Mouse (Mus musculus): Measurements from ENCODE around the gene Stpg3.

DNA sequence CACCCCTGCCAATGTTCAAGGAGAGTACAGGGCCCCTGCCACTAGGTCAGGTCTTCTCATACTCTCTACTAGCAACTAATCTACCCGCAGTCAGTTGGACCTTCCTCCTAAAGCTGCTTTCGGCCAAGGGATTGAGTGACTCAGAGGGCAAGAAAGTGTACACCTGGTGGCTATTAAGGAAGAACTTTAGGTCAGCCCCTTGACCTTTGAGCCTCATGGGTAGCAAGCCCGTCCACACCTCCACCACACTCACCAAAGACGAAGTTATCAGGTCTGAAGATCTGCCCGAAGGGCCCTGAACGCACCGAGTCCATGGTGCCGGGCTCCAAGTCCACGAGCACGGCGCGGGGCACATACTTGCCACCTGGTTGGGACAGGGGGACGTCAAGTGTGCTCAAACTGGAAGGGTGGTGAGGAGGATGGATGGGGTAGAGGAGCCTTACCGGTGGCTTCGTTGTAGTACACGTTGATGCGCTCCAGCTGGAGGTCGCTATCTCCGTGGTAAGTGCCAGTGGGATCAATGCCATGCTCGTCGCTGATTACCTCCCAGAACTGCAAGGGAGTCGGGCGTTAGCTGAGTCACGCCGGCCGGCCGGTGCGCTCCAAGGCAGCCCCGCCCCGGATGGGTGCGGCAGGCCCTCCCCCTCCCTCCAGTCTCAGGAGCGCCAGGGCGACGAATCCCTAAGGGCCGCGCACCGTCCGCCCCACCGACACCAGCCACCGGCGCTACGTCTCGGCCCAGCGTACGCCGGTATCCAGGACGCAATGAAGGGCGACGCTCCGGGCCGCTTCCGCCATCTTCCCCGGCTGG lies 9.4 kb upstream of the Stpg3 start:
- TF ChIP-seq GATA1 (IDR thresholded peaks at IDR 0.05; ENCODE audit: low read depth, low read length): peak; percentile 36; the same call in 1 of the 2 replicates
- TF ChIP-seq CHD1 (IDR thresholded peaks at IDR 0.05; ENCODE audit: low read depth, low read length): 0 out of 2 replicates have a peak, but pooled peaks have one; percentile 91
- no peak for TF ChIP-seq USF1 (IDR thresholded peaks at IDR 0.05; ENCODE audit: low read depth, low read length)
- no peak; the same call in 1 of the 2 replicates for TF ChIP-seq TAL1 (IDR thresholded peaks at IDR 0.05; ENCODE audit: low read length)
